Mouse (Mus musculus) c-Kit-negative CD71-positive TER-119-positive erythroid progenitor cells, embryonic 14.5 days (primary cell): ENCODE measurements around the gene Marveld2.

Experiments
- DNase-seq: peaks from one replicate; pipeline ENCODE4 v3.0.0-alpha.2; 2013; ENCODE audit warnings: low read depth, low spot score

The Marveld2 gene

GRCm38 (mm10) chr13:100600317-100600716 lies 16.5 kb downstream of the Marveld2 start:
- DNase-seq: no peak

- DNase-seq: no peak
Measured at GRCm38 (mm10) chr13:100597284-100597683, 19.5 kb downstream of the Marveld2 start.

GRCm38 (mm10) chr13:100595552-100595885 lies 21.3 kb downstream of the Marveld2 start:
- no peak for DNase-seq

DNA sequence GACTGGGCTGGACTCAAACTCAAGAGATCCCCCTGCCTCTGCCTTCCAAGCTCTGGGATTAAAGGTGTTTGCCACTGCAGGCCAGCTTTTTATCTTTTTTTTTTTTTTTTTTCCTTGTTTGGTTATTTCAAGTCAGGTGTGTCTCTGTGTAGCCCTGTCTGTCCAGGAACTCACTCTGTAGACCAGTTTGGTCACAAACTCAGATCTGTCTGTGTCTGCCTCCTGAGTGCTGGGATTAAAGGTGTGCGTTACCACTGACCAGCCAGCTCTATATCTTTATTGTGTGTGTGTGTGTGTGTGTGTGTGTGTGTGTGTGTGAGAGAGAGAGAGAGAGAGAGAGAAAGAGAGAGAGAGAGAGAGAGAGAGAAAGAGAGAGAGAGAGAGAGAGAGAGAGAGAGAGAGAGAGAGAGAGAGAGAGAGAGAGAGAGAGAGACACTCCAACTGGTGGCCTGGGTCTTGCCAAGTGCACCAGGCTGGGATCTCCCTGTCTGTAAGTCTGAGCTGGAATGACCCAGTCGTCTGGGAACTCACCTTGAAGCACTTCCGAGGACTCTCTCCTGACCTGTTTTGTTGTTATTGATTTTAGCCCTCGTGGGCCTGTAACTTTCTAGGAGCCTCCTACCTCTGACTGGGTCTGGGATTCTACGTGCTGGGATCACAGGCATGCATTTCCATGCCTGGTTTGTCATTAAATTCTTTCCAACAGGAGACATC lies 21.8 kb downstream of the Marveld2 start:
- DNase-seq: no peak

- DNase-seq: no peak
Measured at GRCm38 (mm10) chr13:100594041-100594792, 22.6 kb downstream of the Marveld2 start.

GRCm38 (mm10) chr13:100588646-100589045 lies 28.1 kb downstream of the Marveld2 start:
- no peak for DNase-seq

- DNase-seq: no peak
Measured at GRCm38 (mm10) chr13:100582144-100582543, 34.6 kb downstream of the Marveld2 start.

GRCm38 (mm10) chr13:100581701-100582100 lies 35.1 kb downstream of the Marveld2 start:
- no peak for DNase-seq

DNA sequence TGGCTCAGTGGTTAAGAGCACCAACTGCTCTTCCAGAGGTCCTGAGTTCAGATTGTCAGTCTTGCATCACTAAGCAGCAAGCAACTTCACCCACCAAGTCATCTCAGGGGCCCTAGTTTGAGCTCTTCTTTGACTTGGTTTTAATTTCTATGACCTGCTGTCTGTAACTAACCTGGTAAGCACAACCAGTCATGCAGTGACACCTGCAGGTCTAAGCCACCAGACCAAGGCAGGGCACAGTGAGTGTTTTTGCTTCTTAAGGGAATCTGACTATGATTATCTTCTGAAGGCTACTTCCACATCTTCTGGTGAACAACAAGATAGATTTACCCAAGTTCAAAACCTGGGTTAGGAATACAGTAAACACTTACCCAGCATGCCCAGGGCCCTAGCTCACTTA lies 36.8 kb downstream of the Marveld2 start:
- DNase-seq: no peak

DNA sequence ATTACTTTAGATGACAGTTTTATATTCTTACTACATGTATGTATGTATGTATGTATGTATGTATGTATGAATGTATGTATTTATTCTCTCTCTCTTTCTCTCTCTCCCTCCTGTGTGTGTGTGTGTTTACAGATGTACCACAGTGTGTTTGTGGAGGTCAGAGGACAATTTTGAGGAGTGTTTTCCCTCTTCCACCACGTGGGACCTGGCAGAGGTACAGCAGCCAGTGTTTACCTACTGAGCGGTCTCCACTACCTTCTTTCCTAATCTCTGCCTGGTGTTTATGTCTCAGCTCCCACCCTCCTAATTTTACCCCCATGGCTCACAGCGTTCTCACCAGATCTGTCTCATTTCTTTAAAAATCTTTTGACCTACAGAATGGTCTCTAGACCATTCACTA lies 37.6 kb downstream of the Marveld2 start:
- DNase-seq: no peak

- DNase-seq: no peak
Measured at GRCm38 (mm10) chr13:100575950-100576349, 40.8 kb downstream of the Marveld2 start.

DNA sequence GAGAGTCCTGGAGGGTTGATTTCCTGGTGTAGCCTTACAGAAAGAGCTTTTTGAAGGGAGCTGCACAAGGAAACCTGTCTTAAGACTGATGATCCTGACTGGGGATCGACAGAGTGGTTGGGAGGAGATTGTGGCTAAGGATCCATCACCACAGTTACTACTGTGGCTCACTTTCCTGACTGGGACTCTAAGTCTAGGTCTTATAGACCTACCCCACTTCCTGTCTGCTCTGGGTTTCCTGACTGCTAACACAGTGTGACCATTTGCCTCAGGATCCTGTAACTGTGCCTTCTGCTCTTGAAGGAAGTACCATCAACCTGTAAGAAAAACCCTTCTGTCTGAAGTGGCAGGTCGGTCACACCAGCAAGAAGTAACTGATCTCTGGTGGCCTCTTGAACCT lies 46.1 kb downstream of the Marveld2 start:
- no peak for DNase-seq

DNA sequence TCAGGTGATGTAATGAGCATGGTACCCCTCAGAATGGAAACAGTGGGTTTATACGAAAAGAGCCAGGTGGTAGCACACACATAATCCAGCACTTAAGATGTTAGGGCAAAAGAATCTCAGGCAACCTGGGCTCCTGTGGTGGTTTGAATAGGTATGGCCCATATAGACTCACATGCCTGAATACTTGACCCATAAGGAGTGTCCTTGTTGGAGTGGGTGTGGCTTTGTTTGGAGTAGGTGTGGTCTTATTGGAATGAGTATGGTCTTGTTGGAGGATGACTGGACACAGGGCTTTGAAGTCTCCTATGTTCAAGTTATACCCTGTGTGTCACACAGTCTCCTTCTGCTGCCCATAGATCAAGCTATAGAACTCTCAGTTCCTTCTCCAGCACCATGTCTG lies 48.4 kb downstream of the Marveld2 start:
- no peak for DNase-seq

DNA sequence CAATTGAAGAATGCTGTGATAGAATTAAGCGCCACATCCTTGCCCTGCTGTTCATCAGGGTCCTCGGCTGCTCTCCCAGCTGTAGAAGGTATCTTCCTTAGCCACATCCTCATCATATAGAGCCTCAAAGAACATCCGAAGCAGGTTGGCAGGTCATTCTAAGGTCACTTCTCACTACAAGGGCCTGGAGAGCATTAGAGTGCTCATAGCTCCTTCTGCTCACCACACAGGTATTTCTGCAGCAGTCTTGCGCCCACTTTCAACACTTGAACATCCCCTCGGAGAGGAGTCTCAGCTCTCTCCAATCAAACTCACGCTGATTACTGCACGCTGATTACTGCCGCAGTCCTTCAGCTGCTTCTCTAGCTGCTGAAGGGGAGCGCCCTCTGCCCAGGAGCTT lies 57.3 kb downstream of the Marveld2 start:
- DNase-seq: no peak

GRCm38 (mm10) chr13:100557011-100557410 lies 59.8 kb downstream of the Marveld2 start:
- no peak for DNase-seq

DNA sequence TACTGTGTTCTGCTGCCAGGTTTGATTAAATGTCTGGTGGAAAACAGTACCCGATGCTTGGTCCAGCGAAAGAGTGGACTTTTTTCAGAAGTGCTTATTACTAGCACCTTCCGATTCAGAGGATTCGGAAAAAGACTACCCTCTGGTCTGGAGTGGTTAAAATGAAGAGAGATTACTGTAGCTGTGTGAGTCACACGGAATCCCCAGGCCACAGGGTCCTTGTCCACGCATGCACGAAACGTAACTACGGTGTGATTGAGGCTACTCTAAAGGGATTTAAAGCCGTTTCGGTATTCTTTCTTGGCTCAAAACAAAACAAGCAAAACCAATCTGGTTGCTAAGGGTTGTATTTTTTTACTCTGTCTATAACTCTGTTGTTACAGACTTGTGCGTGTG lies 63.7 kb downstream of the Marveld2 start:
- no peak for DNase-seq

DNA sequence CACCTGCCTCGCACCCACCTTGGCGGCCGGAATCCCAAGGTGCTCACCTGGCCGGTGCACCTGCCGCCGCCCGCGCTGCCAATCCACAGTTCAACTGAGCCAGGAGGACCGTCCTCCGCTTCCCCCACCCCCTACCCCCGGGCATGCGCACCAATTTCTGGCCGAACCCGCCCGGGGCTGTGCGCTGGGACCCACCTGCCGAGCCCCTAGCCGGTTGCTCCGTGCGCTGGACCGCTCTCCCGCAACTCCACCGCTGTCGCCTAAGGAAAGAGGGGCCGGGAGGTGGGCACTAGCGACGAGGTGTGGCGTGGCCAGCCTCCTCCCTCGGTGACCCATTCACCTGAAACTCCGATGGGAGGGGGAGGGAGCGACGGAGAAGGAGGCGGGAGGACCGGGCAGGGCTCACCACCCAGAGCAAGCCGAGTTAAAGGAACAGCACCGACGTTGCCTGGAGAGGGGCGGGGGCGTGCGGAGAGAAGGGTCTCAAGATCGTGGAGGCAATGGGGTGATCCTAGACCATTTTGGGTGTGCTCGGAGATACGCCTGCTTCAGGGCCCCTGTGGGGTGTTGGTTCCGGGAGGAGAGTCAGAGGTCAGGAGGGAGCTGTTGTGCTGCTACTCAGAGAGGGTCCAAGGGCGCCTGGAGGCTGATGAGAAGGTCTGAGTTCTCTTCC lies 64.3 kb downstream of the Marveld2 start, which contains the start of gene Ocln:
TSS of gene Ocln (minus strand) at position 350 of the 673 bp plus-strand sequence.
- DNase-seq: no peak

GRCm38 (mm10) chr13:100552009-100552368 lies 64.8 kb downstream of the Marveld2 start:
- no peak for DNase-seq

DNA sequence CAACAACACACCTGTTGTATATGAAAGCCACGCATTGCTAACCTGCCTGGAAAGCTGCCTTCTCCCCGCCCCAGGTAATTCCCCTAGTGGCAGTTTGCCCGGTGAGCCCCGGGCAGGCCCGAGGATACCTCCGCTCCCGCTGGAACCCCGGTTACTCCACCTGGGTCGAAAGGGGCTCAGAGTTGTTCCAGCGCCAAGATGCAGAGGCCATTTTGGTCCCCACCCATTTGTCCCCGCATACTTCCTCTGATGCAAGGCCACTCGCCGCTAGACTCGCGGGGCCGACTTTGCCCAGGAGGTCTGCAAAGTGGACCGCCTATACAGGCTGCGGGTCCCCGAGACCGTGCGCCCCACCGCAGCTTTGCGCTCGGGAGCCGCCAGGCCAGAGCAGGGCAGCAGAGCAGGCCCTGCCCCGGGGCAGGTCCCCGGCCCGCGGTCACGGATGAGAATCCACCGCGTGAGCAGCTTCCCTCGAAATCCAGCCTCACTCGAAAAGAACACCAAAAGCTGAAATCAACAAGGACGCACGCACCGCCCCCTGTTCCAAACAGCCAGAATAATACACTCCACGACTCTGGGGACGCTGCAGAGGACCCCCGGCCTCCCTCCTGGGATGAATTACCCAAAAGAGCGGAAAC lies 65.3 kb downstream of the Marveld2 start:
- DNase-seq: no peak

DNA sequence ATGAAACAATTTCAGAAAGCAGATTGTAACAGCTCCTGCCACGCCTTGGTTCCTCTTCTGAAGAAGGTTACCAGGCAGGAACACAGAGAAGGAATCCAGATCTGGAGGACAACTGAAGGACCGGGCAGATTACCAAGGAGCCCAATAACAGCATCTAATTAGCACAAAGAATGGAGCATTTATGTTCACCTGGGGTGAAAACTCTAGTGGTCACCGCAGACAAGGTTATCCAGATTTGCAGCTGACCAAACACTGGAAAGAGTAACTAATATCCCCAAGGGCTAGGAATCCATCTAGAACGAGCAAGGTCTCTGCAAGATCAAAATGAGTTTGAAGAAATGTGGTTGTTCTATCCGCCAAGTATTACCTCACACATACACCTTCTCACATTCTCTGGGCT lies 69.5 kb downstream of the Marveld2 start:
- DNase-seq: no peak
